Mouse (Mus musculus) liver, adult (tissue): Measurements from ENCODE around the gene Zfp13.

Source experiments
- GATA4 ChIP-seq: IDR thresholded peaks from 2 replicates; pipeline ENCODE4 v1.6.1; 2014; ENCODE audit warnings: mild to moderate bottlenecking, low read length; ENCODE audit not compliant: insufficient replicate concordance

The Zfp13 gene

GRCm38 (mm10) chr17:23566787-23567186 lies 32.5 kb downstream of the Zfp13 start:
- no peak for TF ChIP-seq GATA4

GRCm38 (mm10) chr17:23564368-23564715 lies 34.9 kb downstream of the Zfp13 start:
- 0 out of 2 replicates have a peak, but pooled peaks have one; percentile 2 for TF ChIP-seq GATA4

- TF ChIP-seq GATA4, result peak; percentile 86; the same call in 1 of the 2 replicates
Observed at GRCm38 (mm10) chr17:23563595-23564367, 35.5 kb downstream of the Zfp13 start, which contains the start of gene Zfp213. Zfp213 (minus strand) TSS chr17:23564238.

- TF ChIP-seq GATA4, result no peak
Observed at GRCm38 (mm10) chr17:23559767-23560166, 39.5 kb downstream of the Zfp13 start.

GRCm38 (mm10) chr17:23555243-23555916 lies 43.9 kb downstream of the Zfp13 start:
- no peak for TF ChIP-seq GATA4

- TF ChIP-seq GATA4, result no peak
Observed at GRCm38 (mm10) chr17:23554321-23554720, 45.0 kb downstream of the Zfp13 start.

- no peak for TF ChIP-seq GATA4
Observed at GRCm38 (mm10) chr17:23553634-23554120, 45.6 kb downstream of the Zfp13 start.

GRCm38 (mm10) chr17:23552896-23553633 lies 46.2 kb downstream of the Zfp13 start:
- TF ChIP-seq GATA4, result no peak

GRCm38 (mm10) chr17:23551963-23552362 lies 47.3 kb downstream of the Zfp13 start:
- TF ChIP-seq GATA4, result peak; percentile 68; the same call in 1 of the 2 replicates

- TF ChIP-seq GATA4, result no peak
Observed at GRCm38 (mm10) chr17:23551416-23551815, 47.9 kb downstream of the Zfp13 start.

GRCm38 (mm10) chr17:23550856-23551255 lies 48.4 kb downstream of the Zfp13 start:
- TF ChIP-seq GATA4, result no peak

- TF ChIP-seq GATA4, result peak; percentile 20; the same call in 1 of the 2 replicates
Observed at GRCm38 (mm10) chr17:23550188-23550791, 49.0 kb downstream of the Zfp13 start.

GRCm38 (mm10) chr17:23549441-23549840 lies 49.8 kb downstream of the Zfp13 start:
- TF ChIP-seq GATA4, result no peak

GRCm38 (mm10) chr17:23548615-23549014 lies 50.7 kb downstream of the Zfp13 start:
- TF ChIP-seq GATA4, result no peak; the same call in 1 of the 2 replicates
